Mouse (Mus musculus) right cerebral cortex, postnatal 4 days (tissue): ENCODE results near the gene Zfp607b.

Experiments
- DNase-seq: peaks from one replicate; pipeline ENCODE4 v3.0.0-alpha.2; 2022

Zfp607b gene

GRCm38 (mm10) chr7:27688815-27689612 lies at the start of gene Zfp607b:
Gene Zfp607b (plus strand): TSS chr7:27689340.
- peak; percentile 78 for DNase-seq

GRCm38 (mm10) chr7:27644471-27644870 lies 44.7 kb upstream of the Zfp607b start:
- DNase-seq, result no peak

GRCm38 (mm10) chr7:27646516-27646915 lies 42.6 kb upstream of the Zfp607b start:
- DNase-seq, result no peak

DNA sequence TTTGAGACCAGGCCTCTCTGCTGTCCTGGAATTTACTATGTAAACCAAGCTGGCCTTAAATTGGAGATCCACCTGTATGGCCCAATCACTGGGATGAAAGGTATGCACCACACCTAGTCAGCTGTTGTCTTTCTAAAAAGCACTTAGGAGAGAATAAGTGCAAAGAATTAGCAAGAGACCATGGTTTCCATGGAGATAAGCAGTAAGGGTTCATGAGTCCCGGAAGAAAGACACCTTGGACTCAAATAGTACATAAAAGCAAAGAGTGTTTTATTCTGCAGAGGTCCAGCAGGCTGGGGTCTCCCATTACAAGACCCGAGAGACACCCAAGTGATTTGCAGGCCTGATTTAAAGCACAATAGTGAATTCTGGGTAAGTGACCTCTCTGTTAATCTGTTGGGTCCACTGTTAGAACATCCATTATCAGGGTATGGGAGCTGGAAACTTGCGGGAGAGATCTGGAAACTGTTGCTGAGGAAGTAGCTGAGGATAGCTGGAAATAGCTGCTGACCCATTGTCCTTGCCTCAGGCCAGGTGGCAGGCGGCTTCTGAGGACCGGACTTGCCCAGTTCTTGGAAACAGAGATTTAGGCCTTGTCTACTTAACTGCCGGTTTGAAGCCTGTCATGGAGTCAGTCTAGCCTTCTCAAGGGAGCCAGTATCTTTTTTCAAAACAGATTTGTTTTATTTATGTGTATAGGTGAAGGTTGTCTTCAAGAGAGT lies 41.7 kb upstream of the Zfp607b start:
- no peak for DNase-seq

GRCm38 (mm10) chr7:27649723-27650122 lies 39.4 kb upstream of the Zfp607b start:
- no peak for DNase-seq

DNA sequence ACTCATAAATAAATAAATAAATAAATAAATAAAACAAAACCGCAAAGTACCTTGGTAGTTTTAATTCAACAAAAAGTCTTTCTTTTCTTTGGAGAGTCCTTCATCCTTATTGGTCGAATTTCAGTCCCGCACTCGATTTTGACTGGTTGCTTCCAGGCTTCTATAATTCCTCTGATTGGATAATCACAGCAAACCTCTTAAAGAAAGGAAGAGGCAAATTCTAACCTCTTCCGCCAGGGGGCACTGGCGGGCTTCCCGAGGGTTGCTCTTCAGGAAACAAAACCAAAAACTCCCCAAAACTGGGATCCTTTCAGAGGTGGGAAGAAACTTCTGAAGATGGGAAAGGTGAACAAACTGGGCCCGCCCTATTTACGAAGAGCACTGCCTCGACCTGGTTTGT lies 38.2 kb upstream of the Zfp607b start:
- DNase-seq, result peak; percentile 74

GRCm38 (mm10) chr7:27653681-27654437 lies 35.3 kb upstream of the Zfp607b start, which contains the start of gene Ttc9b:
Gene Ttc9b (plus strand): TSS chr7:27653915.
- peak; percentile 85 for DNase-seq

GRCm38 (mm10) chr7:27654607-27655276 lies 34.4 kb upstream of the Zfp607b start:
- peak; percentile 63 for DNase-seq

- no peak for DNase-seq
Measured at GRCm38 (mm10) chr7:27655545-27655944, 33.6 kb upstream of the Zfp607b start.

GRCm38 (mm10) chr7:27656600-27656999 lies 32.5 kb upstream of the Zfp607b start:
- no peak for DNase-seq

DNA sequence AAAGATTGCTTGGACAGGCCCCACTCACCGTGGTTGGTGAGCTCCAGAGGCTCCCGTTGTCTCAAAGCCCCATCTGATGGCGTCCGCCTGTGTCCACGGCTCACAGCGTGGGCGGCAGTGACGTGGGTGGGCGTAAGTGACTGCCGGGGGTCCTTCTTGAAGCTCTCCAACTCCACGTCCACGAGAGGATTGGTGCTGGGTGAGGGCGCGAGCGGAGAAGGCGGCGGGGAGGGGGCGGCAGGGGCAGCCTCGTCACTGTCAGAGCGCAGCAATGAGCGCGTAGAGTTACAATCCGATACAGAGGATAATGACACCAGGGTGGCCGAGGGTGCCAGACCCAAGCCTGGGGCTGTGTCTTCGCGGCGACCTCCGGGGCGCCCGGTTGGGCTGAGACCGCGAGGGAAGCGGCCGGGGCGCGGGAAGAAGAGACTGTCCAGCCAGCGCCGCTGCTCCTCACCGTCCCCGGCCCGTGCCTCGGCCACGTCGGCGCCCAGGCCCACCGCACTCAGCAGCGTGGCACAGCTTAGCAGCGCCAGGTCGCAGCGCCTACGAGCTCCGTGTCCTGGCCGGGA lies 31.2 kb upstream of the Zfp607b start:
- DNase-seq, result peak; percentile 21

DNA sequence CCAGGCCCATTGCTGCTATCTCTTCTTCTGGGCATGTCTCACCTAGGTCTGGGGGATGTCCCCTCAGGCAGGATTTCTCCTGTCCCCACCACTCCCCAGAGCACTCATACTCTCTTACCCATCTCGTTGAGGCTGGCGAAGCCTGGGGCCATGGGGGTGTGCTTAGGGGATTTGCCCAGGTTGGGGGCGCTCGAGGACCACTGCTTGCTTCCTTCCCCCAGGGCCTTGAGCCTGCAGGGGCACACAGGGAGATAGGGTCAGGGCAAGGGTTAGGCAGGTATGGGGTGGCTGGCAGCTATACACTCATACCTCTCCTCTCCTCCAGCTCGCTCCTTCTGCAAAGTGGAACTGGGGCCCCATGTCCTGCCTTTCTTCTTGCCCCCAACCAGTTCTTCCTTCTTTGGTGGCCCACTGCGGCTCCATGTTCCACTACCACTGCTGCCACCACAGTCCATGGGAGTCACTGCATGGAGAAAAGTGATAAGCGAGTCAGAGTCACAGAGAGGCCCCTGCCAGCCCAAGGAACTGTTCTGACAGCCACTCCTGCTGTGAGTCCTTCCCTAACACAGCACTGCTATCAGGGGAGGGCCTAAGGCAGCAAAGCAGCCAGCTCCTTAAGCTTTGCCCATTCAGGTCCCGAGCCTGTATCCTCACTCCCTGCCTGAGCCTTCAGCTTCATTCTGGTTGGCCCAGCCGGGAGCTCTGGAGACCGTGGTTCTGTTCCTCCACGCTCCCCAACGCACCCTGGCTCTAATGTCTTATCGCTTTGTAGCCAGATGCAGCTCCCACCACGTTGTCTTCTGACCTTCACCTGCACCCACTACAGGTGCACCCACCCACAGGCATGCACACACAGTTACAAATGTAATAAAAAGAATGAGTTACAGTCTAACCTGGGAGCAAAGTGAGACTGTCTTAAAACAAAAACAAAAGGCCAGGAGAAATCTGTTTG lies 30.2 kb upstream of the Zfp607b start:
- DNase-seq, result peak; percentile 23

DNA sequence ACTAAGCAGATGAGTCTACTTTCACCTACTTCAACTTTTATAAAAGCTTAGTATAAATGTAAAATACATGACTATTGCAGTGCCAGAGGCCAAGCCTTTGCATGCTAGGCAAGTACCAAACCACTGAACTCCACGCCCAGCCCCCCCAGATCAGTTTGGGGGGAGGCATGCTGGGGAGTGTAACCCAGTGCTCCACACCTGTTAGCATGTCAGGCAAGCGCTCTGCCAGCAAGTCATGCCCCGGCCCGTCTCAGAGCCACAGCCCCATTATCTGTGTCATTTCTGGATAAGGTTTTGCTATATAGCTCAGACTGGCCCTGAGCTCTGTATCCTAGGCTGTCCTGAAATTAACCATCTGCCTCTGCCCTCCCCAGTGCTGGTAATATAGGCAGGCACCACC lies 27.1 kb upstream of the Zfp607b start:
- no peak for DNase-seq

- no peak for DNase-seq
Measured at GRCm38 (mm10) chr7:27673064-27673574, 16.0 kb upstream of the Zfp607b start.

DNA sequence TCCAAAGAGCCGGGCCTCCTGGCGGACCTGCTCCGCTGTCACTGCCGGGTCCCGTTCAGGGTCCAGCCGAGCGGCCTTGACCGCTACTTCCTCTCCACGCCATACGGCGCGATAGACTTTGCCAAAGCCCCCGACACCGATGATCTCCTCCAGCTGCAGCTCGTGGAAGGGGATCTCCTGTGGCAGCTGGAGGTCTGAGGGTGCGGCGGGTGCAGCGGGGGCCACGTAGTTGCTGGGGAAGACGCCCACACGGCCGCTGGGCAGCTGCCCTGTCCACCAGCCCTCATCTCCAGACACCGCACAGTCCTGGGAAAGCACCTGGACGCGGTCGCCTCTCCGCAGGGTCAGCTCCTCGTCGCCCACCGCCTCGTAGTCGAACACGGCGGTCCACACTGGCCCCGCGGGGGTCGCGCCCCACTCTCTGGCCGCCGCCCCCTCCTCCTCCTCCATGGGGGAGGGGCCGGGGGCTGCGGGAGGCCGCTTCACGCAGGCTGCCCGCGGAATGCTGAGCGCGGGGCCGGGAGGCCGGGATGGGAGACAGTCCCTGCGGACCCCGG lies 15.5 kb upstream of the Zfp607b start:
- DNase-seq, result peak; percentile 48

DNA sequence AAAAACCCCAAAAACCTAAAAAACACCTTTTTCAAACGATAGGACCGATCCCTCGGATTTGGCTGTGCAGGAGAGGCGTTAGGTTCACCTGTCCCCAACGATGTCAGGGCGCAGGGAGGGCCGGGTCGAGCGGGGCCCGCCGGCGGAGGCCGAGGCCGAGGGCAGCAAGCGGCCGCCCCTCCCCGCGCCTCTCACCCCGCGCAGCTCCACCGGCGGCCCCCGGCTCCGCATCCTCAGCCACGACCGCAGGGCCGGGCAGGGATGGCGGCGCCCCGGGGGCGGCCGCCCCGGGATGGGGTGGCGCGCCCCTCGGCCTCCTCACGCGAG lies 15.0 kb upstream of the Zfp607b start:
- no peak for DNase-seq

GRCm38 (mm10) chr7:27674522-27675221 lies 14.5 kb upstream of the Zfp607b start, which contains the start of gene Map3k10:
Gene Map3k10 (minus strand): TSS chr7:27674598.
- peak; percentile 91 for DNase-seq

DNA sequence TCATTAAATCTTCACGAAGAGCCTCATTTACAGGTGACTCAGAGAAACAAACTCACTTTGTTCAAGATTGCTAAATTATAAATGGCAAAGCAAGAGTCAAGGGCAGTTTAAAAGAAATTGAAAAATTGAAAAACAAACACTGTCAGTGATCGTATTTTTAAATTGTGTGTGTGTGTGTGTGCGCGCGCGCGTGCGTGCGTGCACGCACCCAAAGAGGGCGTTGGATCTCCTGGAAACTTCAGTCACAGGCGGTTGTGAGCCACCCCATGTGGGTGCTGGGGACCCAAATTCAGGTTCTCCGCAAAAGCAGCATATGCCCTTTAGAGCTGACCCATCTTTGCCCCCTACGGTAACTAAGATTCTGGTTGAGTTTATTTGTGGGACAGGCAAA lies 13.9 kb upstream of the Zfp607b start:
- no peak for DNase-seq

DNA sequence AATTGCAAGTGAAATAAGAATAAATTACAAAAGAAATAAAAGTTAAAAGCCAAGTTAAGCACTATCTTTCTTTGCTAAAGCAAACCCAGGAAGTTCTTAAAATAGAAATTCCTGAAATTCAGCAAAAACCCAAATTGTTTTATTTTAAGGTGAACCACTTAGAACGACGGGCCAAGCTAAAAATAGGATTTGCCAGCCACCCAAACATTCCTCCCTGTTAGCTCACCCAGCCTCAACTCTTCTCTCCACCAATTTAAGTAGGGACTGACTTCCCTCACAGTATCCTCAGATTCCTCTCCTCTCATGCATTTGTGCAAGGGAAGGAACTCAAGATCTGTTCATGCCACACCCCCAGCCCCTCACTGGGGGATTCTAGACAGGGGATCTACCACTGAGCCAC lies 5.9 kb upstream of the Zfp607b start:
- DNase-seq, result no peak

DNA sequence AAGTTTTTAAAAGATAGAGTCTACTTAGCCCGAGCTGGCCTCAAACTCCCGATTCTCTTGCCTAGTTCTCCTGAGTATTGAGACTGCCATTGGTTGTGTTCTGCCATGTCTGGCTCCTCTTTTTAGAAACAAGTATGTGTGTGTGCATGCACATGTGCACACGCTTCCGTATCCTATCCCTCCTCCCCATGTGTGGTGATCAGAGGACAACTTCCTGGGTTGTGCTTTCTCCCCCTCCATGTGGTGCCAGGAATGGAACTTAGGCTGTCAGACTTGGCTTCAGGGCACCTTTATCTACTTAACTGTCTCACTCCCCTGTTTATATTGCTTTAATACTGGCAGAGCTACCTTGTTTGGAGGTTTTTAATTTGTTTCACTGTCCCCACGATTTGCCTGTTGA lies 3.9 kb upstream of the Zfp607b start:
- DNase-seq, result no peak
